Mouse (Mus musculus) MEL (cell line): ENCODE measurements around the gene Atp8b3.

Source experiments
- BHLHE40 ChIP-seq: IDR thresholded peaks from 2 replicates; pipeline ENCODE4 v1.6.1; 2012; ENCODE audit warnings: low read depth, mild to moderate bottlenecking, inconsistent platforms, low read length, improper control_type of control experiment, borderline replicate concordance
- CTCF ChIP-seq, 3 experiments: IDR thresholded peaks in 2 of 3; conservative IDR thresholded peaks in 1 of 3; 2 replicates each; pipeline ENCODE4 v1.5.1; 2011 to 2012; ENCODE audit warnings: low read length in 3 of 3, low read depth in 2 of 3, mild to moderate bottlenecking in 2 of 3, improper control_type of control experiment in 1 of 3, inconsistent platforms in 1 of 3, mixed read lengths in 1 of 3, moderate library complexity in 1 of 3; ENCODE audit not compliant: control insufficient read depth in 1 of 3, insufficient read depth in 1 of 3, poor library complexity in 1 of 3, severe bottlenecking in 1 of 3
- ELF1 ChIP-seq: IDR thresholded peaks from 2 replicates; pipeline ENCODE4 v1.6.1; 2014; ENCODE audit warnings: low read depth, mild to moderate bottlenecking, inconsistent platforms, low read length, improper control_type of control experiment, moderate library complexity
- EP300 ChIP-seq, 2 experiments: IDR thresholded peaks; 2 replicates each; pipeline ENCODE4 v1.6.1; 2011; ENCODE audit warnings: improper control_type of control experiment in 2 of 2, low read length in 2 of 2, low read depth in 1 of 2, mild to moderate bottlenecking in 1 of 2
- GATA1 ChIP-seq: IDR thresholded peaks from 2 replicates; pipeline ENCODE4 v1.6.1; 2011; ENCODE audit warnings: low read depth, low read length, improper control_type of control experiment
- KAT2A ChIP-seq: conservative IDR thresholded peaks from 2 replicates; pipeline ENCODE4 v1.6.1; 2012; ENCODE audit warnings: low read depth, low read length, improper control_type of control experiment, inconsistent platforms
- MAX ChIP-seq: IDR thresholded peaks from 2 replicates; pipeline ENCODE4 v1.6.1; 2011; ENCODE audit warnings: low read length, improper control_type of control experiment
- MXI1 ChIP-seq: IDR thresholded peaks from 2 replicates; pipeline ENCODE4 v1.6.1; 2011; ENCODE audit warnings: mild to moderate bottlenecking, low read depth, low read length, improper control_type of control experiment
- POLR2A ChIP-seq, 2 experiments: IDR thresholded peaks; 2 replicates each; pipeline ENCODE4 v1.6.1; 2011 to 2012; ENCODE audit warnings: low read length in 2 of 2, mild to moderate bottlenecking in 2 of 2, control low read depth in 1 of 2, improper control_type of control experiment in 1 of 2, low read depth in 1 of 2, moderate library complexity in 1 of 2; ENCODE audit not compliant: control insufficient read depth in 1 of 2, insufficient read depth in 1 of 2, poor library complexity in 1 of 2
- RAD21 ChIP-seq: IDR thresholded peaks from 2 replicates; pipeline ENCODE4 v1.6.1; 2011; ENCODE audit warnings: mild to moderate bottlenecking, low read depth, low read length, improper control_type of control experiment
- SIN3A ChIP-seq: IDR thresholded peaks from 2 replicates; pipeline ENCODE4 v1.6.1; 2012; ENCODE audit warnings: low read length, improper control_type of control experiment, inconsistent platforms
- SMC3 ChIP-seq: IDR thresholded peaks from 2 replicates; pipeline ENCODE4 v1.6.1; 2011; ENCODE audit warnings: low read depth, low read length, improper control_type of control experiment

GRCm38 (mm10) chr10:80532783-80533182 lies 6.1 kb downstream of the Atp8b3 start:
- TF ChIP-seq RAD21 (no peak), CTCF (IDR thresholded peaks at IDR 0.05 in 2 of 3, conservative IDR thresholded peaks at IDR 0.05 in 1 of 3; ENCODE audit: control insufficient read depth in 1 of 3, insufficient read depth in 1 of 3, low read depth in 2 of 3, low read length in 3 of 3, poor library complexity in 1 of 3, severe bottlenecking in 1 of 3) (no peak), GATA1 (no peak), MAX (no peak), POLR2A (IDR thresholded peaks at IDR 0.05; ENCODE audit: control insufficient read depth in 1 of 2, insufficient read depth in 1 of 2, low read depth in 1 of 2, low read length in 2 of 2, poor library complexity in 1 of 2) (no peak), SIN3A (no peak), BHLHE40 (no peak), KAT2A (no peak), MXI1 (no peak), SMC3 (no peak), EP300 (IDR thresholded peaks at IDR 0.05; ENCODE audit: low read depth in 1 of 2, low read length in 2 of 2) (no peak), ELF1 (no peak)
